Mouse (Mus musculus) testis, postnatal 14 days (tissue): ENCODE results near the gene Fam120b.

ENCODE experiments used
- DNase-seq: peaks from one replicate; pipeline ENCODE4 v3.0.0; 2021; ENCODE audit warnings: low spot score

The Fam120b gene

DNA sequence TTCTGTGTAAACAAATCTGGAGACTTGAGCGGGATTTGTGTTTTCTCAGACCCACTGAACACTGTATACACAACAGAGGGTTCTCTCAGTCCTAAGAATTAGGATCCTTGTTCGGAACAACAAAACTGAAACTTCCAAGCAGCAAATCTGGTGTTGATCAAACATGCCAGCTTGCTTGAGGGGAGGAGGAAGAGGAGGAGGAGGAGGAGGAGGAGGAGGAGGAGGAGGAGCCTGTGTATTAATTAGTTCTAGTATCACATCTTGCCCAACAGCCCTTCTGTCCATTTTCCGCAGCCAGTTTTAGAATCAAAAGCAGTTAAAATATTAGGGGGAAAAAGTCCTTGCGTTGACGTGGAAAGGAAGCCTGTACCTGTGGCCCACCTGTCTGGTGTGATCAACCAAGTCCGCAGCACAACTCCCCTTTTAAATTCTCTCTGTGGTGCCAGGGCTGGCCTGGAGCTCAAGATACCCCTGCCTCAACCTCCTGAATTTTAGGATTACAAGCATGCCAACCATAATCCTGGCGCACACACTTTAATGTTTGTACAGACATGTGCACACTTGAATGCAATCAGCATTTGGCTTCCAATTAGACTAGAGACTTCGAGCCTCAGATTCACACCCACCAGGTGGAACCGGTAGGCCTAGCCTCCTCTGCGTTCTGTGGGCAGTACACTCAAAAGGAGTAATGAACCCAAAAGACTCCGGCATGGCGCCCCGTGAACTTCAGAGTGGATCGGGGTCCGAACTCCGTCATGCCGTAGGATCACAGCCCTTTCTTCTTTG is 16.1 kb upstream of the Fam120b start:
- no peak for DNase-seq

DNA sequence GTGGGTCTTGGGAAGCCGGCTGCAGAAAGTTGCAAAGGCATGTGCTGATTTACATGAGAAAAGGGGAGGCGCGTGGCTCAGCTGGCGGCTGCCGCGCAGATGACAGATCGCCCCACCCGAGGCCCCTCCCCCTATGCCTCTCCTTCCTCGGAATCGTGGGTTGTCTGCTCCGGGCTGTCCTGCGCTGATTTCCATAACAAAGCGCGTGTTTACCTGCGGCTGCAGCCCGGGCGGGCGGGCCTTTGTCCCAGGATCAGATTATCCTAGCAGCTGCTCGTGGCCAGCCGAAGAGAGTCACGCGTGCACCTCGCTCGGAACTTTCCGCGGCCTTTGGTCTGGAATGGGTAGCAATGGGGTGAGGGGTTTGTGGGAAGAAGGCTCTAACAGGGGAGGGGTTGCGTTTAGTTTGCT is 15.4 kb upstream of the Fam120b start:
- peak; percentile 59 for DNase-seq

DNA sequence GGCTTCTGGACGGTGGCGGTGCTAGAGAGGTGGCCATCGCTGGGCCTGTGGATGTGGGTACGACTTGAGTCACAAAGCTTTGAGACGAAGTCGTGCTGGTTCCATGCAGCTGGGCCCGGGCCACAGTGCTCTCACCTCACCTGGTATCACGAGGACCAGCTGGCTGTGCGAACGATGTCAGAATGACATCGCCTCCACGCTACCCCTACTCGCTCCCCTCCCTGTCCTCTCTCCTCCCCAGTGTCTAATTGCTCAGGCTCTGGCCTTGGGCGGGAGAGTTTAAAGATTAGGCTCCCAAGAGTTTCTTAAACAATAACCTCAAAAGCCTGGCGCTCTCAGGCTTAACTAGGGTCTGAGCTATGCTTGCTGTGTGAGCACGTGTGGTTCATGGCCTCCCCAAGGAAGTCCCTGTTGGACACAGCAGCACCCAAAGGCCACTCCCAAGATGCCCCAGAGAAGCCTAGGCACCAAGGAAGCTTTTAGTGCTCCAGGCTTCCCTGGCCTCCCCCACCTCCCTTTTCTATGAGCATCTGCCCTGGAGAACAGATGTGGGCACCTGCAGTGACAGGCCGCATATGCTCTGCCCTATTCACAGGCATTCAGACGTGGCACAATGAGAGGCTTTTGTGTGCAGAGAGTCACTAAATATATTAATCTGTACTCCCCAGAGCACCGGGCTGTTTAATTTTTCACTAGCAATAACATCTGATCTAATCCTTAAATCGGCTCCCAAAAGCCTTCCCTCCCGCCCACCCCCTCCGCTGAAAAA is 14.7 kb upstream of the Fam120b start:
- DNase-seq: no peak

DNA sequence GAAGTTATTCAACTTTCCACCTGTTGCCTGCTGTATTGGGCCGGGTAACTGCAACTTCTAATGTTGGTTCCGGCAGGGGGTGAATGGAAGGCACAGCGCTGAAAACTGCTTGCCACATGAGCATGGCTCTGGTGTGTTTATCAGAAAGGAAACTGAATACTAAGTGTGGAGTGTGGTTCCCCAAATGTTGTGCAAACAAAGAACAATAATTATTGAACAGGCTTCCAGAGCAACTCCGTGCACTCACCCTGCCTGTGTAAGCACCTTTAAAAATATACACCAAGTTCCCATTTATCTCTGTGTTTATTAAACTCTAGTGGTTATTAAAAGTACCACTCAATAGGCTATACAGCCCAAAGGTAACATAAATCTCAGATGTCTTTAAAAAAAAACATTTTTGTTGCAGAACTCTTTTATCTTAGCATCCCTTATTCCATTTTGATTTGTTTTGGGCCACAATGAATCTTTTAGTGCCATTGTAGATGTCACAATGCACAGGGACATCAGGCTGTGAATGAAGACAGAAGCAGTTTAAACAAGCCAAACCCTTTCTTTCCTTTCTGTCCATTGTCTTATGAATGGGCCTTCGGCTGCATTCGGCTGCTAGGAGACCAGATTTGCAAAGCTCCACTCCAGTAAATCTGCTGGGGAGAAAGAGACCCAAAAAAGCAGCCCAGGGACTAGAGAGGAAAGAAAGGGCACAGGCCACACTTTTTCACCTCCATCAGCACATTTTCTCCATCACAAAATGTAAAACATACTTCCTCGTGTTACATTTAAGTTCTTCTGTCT is 13.9 kb upstream of the Fam120b start:
- no peak for DNase-seq

DNA sequence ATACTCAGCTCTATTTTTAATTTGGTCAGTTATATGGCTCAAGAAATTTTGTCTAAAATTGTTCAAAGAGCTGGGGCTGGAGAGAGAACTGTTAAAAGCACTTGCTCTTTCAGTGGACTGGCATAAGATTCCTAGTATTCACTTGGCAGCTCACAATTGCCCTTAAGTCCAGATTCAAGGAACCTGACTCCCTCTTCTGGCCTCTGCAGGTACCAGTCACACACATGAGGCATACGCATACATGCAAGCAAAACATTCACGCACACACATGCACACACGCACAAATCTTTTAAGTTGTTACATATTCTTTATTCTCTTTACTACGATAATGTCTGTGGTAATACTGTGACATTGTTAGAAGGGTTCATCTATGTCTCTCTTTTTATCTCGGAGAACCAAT is 12.6 kb upstream of the Fam120b start:
- no peak for DNase-seq

DNA sequence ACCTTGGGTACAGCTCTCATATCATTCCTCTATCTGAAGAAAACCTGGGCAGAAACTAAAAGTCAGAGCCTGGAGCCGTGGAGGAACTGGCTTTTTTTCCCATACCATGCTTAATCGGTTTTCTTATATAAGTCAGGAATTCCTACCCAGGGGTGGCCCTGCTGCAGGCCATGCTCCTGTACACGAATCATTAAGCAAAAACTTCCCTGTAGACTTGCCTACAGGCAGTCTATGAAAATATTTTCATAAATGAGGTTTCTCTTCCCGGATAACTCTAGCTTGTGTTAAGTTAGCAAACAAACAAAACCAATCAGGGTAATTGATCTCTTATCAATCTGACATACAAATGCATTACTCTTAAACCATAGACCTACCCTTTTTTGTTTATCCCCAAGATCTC is 7.1 kb upstream of the Fam120b start:
- DNase-seq: no peak

DNA sequence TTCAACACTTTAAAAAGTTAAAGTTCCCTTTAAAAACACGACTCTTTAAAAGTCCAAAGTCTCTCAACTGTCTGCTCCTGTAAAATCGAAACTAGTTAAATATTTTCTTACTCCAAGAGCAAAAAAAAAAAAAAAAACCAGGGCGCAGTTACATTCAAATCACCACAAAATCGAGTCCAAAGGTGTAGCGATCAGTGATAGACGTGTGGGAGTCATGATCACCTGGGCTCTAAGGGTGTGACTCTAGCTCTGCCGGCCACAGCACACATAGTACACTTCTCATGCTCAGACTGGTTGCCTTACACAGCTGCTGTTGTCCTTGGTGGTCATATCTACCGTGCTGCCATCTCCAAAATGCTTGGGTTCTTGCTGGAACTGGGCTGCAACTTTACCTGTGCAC is 6.6 kb upstream of the Fam120b start:
- DNase-seq: no peak

DNA sequence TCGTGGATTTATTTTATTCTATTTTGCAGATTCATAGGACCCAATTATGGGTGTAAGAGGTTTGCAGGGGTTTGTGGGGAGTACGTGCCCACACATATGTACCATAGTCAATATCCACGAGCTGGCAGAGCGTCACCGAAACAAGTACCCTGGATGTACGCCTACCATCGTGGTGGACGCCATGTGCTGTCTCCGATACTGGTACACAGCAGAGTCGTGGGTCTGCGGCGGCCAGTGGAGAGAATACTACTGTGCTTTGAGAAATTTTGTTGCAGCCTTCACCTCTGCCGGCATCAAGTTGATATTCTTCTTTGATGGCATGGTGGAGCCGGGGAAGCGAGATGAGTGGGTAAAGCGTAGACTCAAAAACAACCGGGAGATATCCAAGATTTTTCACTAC is 5.7 kb downstream of the Fam120b start:
- no peak for DNase-seq

DNA sequence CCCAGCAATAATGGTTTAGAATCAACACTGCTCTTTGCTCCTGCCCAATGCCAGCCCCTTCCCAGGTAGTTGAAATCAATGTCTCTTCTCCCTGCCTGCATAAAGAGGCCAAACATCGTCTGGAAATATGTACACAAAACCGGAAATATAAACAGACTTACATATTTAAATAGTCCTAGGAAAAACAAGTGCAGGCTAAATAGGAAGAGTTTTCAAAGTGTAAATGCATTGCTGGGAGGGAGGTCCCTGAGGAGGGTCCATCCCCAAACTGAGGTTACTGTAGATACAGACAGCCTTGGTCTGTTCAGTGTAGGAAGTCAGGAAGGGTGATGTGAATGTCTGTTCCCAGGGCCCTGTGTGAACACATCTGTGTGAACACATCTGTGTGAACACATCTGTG is 10.6 kb downstream of the Fam120b start:
- DNase-seq: no peak

DNA sequence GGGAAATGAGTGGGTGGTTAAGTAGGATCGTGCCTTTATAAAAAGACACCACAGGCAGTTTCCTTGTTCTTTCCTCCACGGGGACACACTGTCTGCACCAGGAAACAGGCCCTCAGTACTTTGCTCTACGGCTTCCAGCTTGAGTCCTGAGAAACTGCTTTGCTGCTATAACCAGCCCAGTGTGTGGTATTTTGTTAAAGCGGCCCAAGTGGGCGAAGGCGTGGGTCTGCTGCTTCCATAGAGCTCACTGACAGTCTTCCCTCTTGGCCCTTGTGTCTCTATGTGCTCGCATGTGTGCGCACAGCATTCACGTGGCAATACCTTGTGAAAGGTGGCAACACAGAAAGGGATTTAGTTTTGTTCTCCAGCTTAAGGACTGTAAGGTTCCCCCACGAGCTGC is 13.3 kb downstream of the Fam120b start:
- DNase-seq: no peak

DNA sequence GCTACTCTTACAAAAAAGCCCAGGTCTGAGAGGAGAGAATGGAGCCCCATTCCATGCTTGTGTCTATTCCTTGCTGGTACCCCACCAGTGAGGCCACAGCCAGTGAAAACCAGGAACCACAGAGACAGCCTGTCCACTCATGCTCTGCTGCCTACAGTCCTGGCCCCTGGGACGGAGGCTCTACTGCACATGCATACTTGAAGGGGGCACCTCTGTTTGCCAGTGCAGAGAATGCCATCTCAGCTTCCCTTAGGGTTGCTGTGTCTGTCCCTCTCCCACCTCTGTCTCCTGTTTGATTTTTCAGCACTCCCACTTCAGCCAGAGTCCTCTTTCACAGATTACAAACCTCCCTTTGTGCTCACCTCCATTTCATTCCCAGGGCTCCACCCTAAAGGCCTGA is 14.9 kb downstream of the Fam120b start:
- no peak for DNase-seq

DNA sequence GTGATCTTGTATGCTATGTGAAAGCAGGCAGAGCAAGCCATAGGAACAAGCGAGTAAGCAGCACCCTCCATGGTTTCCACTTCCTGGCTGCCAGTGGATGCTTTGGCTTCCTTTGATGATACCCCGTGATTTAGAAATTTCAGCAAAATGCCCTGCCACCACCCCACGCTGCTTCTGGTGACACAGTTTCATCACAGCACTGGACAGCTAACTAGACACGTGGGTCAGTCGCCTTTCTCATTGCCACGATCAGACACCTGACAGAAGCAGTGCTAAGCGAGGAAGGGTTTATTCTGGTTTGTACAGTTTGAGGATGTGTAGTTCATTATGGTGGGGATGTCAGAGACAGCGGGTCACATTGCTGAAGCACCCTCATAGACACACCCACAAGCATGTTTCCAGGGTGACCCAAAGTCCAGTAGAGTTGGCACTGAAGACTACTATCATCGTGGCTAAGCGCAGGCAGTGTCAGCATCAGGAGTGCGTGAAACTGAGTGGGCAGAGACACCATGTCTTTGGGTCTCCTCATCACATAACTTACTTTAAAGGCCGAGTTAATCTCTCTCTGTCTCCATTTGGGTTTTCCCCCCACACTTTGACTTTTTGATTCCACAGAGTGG is 20.7 kb downstream of the Fam120b start:
- DNase-seq: no peak

DNA sequence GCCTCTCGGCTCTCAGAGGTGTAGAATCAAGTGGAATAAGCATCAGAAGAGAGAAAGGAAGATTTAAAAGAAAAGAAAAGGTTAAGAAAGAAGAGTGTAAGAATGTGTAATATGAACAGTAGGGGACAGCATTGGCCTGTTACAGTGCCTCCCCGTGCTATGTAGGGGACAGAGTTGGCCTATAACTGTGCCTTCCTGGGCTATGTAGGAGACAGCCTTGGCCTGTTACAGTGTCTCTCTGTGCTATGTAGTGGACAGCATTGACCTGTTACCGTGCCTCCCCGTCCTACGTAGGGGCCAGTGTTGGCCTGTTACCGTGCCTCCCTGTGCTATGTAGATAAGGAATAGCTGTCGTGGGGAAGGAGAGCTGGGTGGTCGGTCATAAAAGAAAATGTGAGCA is 23.5 kb downstream of the Fam120b start:
- no peak for DNase-seq

DNA sequence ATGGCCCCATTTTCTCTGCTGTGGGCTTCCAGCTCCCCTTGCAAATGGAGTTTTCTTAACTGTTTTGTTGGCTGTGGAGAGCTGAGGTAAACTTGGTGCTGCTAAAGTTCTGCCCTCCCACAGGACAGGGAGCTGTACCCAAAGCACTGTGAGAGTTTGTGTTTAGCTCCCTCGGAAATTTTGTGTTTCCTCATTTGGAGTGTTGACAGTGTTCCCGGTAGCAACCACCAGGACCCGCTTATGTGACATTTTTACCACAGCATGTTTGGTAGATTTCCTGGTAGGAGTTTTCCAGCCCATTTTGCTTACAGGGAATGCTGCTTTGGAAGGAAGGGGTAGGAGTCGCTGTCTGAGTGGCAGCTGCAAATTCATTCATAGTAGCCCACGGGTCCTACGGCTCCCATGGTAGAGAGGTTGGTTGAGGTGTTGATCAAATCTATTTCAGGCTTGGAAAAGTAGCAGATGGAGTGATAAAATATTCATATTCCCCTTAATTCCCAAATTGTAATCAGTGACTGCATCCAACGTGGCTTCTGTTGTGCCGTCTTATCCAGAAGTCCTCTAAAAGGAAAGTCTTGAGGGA is 24.1 kb downstream of the Fam120b start:
- no peak for DNase-seq

DNA sequence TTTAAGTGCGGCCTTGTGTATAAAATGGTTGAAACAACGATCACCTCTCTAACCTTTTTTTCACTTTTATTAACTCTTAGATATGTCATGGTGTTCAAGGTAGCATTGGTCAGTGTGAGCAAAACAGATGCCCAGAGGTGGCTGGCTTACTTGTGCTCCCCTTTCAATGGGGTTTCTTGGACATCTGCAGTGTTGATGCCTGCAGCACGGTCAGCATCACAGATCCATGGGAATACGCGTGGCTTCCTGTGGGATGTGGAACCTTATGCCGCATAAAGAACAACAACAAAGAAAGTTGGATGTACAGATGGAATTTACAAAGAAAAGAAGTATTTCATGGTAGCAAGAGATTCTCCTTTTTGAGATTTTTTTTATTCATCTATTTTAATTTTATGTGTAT is 25.4 kb downstream of the Fam120b start:
- DNase-seq: no peak

DNA sequence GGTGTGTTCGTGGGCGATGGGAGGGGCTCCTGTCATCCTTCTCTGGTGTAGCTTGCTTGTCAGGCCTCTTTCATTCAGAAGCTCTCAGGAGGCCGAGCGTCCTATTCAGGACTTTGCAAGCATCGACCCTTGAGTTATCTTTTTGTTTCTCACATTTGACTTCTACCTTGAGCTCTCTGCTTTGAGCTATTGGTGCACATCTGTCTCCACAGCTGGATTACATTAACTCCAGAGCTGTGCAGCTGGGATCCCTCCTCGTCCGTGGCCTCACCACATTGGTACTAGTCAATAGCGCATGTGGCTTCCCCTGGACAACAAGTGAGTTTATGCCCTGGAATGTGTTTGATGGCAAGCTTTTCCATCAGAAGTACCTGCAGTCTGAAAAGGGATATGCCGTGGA is 26.7 kb downstream of the Fam120b start:
- DNase-seq: no peak

DNA sequence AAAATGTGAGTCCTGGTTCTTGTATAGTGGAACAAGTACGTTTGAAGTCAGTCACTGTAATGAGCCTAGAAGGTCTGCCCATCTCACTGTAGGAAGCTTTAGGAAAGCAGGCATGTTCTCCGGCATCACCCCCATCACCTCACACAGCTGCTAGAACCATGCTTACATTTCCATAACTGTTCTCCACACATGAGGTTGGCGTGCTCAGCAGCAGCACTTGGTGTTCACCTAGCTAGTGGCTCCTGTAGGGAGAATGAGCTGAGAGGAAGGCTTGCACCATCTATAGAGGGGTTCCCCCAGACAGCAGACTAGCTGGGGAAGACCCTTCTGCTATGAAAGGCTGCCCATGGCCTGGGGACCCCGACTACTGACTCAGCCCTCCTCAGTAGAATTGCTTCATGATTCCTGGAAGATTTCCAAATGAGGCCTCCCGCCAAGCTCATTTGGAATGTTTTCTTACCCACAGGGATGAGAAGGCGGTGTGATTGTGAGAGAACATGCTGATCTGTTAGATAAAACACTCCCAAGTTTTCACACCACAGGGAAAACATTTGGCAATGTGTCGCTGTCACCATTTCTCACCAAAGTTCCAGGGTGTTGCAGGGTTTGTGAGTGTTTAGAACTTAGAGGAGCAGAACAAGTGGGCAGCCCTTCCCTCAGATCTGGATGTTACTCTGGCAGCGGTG is 27.2 kb downstream of the Fam120b start:
- DNase-seq: peak; percentile 48

DNA sequence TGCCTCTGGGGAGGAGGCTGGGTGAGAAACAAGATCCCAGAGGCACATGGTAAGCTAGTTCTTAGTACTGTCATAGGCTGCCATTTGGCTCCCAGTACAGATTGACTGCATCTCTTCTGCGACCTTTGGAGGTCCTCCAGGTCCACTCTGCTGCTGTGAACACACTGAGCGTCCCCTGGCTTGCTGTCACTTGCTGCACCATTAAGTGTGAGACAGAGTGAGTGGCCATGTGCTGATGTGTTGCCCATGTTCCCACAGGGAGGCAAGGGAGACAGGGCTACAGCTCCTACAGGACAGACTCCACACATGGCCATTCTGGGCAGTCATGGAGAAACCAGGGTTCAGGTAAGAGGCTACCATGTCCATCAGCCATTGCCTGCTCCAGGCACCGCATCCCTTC is 29.9 kb downstream of the Fam120b start:
- DNase-seq: no peak

DNA sequence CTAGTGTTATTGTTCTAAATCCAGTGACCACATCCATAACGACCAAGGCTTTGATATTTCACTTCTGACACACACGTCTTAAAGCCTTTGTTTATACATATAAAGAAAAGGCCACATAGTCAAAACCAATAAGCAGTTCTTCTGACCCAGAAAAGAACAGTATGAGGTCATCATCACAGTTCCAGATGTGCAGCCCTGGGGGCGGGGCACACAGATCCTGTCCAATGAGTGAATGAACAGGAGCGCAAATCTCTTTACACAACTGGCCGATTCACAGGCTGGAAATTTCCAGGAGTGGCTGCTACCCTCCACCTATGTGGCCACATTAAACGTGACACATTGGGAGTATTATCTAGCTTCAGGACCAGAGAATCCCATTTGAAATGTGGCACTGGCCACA is 33.4 kb downstream of the Fam120b start:
- no peak for DNase-seq

DNA sequence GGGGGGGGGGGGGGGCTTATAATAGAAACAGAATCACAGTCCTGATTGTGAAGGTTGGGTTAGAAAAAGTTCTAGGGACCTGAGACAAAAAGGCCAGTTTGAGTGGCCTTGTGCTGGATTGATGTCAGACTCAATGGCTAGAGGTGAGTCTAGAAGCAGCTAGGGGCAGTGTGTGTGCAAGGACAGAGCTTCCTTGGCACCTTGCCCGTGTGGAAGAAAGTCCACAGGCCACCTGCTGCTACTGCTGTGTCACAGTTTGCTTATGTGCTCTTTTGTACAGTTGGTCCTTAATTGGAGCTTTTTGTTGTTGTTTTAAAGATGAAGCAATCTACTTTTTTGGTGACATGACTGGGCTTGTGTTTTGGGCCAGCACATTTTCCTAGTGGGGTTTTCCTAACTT is 33.9 kb downstream of the Fam120b start:
- DNase-seq: no peak

DNA sequence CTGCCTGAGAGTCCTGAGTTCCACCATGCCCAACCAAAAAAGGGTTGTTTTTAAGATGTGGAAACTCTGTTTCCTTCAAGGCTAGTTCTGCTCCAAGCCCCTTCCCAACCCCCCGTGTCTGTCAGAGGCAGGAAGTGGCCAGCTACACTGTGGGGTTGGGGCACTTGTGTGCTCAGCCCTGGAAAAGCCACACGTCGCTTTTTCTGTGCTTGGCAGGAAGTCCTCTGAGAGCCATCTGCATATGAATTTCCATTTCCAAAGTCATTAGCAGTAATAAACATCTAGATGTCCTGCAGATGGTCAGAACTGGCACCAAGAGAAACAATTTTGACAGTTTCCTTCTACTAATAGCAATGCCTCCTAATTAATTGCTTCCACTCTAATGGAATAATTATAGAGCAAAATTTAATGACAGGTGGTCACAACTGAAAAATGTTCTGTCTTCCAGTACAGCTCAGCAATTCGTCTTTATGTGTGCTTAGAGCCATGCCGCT is 35.1 kb downstream of the Fam120b start:
- DNase-seq: no peak
